Mouse (Mus musculus): ENCODE data around the gene Pard3b.
"Not testable (repeated sequence)": the region's sequence is repeated elsewhere in the genome, so short reads cannot be mapped to it uniquely, and the experiment has no call there.

The Pard3b gene

DNA sequence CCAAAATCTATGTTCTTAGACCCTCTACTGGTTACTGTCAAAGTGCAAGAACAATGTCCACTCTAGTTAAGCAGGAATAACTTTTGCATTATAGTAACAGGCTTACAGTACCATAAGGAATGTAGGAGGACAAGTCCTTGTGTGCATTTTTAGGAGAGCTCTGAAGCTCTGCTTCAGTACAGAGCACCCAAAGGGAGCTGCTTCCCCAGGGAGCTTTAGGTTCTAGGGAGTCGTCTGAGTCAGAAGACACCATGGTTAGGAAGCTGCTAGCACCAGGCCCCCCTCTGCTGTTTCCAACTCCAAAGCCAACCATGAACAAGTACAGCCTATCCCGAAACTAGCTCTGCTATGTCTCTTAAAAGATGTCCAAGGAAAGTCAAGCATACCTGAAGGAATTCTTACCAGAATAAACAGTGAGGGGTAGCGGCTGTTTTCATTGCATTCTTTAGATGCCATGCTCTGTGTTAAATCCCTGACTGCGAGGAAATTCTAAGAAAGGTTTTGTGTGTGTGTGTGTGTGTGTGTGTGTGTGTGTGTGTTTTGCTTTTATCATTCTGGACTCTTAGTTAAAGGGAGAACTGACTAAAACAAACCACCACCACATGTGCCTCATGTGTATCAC, 941.8 kb downstream of the Pard3b start:
- no peak for DNase-seq (ENCODE audit: low read depth)

DNA sequence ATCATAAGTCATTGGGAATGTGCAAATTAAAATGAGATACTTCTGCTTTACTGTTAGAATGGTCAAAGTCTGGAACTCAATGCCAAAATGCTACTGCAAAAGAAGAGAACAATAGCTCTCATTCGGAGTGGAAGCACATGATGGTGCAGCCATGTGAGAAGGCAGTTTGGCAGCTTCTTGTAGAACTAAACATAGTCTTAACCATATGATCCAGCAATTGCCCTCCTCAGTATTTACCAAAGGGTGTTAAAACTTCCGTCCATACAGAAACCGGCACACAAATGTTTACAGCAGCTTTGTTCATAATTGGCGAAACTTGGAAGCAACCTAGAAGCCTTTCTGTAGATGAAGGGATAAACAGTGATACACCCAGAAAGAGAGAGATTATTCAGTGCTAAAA, 943.9 kb downstream of the Pard3b start:
- no peak for DNase-seq (ENCODE audit: low read depth)

DNA sequence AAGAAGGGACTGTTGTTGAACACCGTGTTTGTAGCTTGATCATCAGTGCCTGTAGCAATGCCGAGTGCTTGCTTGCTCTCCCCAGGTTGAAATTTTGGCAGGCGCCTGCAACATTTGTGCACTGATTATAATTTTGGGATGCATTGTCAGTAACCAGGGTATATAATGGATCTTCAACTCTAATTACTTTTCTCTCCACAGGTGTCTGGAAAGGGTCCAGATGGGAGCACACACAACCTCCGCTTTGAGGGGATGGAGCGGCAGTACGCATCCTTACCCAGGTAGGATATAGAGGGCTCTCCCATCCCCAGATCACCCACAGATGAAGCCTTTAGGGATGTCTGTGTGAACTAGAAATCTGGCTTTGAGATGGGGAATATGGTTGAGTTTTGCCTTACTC, 948.9 kb downstream of the Pard3b start:
- DNase-seq (ENCODE audit: low read depth) = no peak

DNA sequence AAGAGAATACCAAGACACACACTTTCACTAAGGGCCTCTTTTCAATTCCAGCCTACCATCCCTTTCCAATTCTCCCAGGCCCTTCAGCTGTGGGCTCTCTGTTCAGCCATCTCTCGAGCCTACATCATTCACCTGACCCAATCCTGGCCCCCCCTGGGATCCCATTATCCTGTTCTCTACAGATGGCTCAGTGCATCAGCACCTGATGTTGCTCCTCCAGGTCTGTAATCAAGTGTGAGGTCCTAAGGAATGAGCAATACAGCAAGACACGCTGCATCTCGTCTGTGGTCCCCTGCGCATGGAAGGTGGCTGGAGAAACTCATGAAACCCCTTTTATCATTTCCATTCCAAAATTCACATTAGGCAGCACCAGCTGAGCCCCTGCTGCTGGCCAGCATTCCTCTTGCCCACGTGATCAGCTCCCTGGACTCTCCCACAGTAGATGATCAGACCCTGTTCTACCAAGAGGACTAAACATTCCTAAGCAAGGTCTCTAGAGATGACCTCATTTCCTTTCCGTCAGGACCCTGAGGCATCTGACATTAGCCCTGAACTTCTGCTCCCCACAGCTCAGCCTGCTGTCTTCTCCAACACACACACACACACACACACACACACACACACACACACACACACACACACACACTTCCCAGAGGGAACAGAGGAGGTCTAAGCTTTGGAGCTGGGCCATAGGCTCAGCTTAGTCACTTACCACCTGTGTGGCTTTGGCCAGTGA, 952.8 kb downstream of the Pard3b start:
- no peak for DNase-seq (ENCODE audit: low read depth)

DNA sequence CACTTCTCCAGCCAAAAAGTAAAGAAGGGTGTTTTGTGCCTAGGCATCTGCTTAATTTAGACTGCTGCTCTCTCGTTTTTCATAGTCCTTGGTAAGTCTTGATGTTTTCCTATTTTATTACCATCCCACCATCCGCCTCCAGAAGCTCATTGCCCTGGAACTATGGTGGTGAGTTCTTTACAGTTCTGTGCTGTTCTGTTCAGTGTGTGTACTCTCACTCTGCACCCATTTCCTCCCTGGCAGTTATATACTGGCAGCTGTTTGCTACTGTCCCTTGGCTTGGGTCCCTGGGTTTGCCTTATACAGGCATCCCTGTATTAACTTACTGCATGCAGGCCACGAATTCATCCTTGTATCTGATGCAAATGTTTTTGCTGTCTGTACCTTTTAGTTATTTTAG, 956.8 kb downstream of the Pard3b start:
- DNase-seq (ENCODE audit: low read depth) = no peak

DNA sequence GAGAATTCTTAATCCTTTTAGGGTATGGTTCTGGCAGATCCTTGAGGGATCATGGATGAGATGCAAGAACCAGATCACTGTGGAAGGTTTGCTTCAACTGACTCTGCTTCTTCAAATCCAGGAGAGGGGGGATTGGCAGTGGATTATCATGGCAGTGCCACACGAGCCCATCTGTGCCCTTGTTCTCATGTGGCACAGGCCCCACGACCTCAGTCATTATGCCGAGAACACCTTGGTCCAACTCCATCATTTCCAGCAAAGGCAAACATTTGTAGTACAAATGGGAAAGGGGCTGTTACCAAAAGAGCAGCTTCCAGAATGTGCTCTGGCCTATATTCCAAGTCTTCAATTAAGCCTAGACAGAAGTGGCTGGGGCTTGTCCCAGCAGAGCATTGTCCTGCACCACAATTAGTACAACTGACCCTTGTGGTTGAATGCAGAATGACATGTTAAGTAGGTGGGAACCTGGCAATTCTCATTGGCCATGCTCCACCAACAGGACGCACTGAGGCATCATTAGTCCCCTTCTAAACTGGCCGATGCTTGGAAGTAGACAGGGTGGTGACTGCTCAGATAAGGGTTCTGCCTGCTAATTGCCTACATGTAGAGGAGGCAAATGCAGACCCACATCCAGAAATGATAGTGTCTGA, 959.3 kb downstream of the Pard3b start:
- DNase-seq (ENCODE audit: low read depth) = no peak

DNA sequence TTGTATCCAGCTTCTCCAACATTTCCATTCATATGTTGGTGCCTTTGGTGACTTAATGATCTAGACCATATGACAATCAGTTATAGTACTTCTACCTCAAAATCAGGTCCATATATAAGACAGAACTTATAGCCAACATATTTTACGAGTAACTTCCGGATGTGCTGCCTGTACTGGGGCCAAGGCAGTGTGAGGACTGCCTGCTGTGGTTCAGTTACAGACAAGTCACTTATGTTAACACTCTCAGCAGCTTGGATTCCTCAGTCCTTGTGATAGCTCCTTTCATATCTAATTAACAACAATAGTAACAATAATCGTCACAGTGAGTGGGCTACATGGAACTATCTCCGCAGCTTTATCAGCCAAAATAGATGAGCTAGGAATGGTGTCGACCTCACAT, 959.9 kb downstream of the Pard3b start:
- no peak for DNase-seq (ENCODE audit: low read depth)

DNA sequence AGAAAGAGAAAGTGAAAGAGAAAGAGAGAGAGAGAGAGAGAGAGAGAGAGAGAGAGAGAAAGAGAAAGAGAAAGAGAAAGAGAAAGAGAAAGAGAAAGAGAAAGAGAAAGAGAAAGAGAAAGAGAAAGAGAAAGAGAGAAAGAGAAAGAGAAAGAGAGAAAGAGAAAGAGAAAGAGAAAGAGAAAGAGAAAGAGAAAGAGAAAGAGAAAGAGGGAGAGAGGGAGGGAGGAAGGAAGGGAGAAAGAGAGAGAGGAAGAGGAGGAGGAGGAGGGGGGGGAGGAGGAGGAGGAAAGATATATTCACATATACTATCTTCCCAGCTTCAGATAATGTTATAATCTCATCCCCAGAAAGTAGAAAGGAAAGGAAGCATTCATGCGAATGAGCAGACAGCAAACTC, 966.0 kb downstream of the Pard3b start:
- not testable (repeated sequence) for DNase-seq (ENCODE audit: low read depth)

DNA sequence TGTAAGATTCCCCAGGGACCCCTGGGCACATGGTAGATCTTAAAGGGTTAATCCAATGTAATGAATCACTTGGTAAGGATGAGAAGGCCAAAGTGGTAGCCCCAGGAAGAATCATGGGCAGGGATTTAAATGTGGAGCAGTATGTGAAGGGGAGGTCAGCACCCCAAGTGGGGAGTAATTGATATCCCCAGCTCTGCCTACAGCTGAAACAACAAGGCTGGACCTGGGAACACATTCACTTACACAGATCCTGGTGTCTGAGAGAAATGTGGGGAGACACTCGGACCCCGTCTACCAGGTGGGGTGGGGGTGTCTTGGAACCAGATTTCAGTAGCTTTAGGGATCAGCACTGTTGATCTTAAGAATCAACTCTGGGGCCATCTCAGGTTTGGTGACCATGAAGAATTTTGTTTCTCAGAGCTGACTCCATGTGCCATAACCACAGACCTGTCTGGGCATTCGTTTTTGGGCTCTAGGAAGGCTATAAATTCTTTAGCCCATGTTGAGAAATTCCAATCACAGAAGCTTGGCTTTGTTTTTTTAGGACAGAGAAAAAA, 979.6 kb downstream of the Pard3b start:
- no peak for DNase-seq (ENCODE audit: low read depth)

DNA sequence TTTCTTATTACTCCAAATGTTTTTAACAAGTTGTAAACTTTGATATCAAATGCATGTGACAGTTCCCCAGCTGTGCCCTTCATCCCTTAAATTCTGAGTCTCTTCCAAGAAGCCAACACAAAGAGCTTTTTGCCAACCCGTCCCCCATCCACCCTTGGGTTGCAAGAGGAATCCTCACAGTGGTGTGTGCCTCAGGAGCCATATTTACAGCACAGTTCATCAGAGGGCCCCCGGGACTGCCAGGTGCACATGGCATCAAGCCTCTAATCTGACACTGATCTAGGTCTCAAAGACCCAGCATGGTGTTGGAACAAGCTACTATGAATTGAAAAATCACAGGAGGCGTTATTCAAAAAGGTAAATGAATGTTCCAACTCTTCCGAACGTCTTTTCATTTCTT, 980.8 kb downstream of the Pard3b start:
- no peak for DNase-seq (ENCODE audit: low read depth)

DNA sequence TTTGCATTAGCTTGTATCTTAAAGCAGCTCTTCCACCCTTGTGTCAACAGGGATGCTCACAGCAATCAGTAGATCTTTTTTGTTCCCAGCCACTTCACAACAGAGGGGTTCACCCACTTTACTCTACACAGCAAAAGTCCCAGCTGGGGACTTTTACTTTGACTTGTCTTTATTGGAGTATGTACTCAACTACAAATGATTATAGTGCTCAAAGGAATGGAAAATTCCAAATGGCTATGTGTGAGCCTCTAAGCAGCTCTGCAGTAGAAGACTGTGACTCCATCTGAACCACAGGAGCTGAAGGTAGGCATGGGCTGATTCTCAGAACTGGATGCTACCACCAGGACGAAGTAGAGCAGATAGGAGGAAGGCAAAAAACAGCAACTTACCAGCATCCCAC, 983.8 kb downstream of the Pard3b start:
- DNase-seq (ENCODE audit: low read depth) = no peak

DNA sequence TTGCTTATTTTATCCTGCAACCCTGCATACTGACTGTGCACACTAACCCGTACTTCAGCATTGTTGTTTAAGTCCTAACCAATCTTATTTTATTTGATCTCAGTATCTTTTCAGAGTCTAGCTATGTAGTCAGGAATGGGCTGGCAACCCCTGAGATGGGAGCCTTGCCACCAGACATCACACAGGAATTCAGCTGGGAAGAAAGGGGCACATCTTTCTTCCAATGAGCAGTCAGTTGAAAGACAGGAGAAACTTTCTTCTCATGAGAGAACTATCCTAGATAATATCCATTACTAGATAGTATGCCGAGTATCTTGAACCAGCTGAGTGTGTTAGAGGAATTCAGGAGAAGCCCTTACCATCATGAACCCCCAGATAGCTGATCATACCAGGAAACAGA, 985.5 kb downstream of the Pard3b start:
- DNase-seq (ENCODE audit: low read depth) = no peak

DNA sequence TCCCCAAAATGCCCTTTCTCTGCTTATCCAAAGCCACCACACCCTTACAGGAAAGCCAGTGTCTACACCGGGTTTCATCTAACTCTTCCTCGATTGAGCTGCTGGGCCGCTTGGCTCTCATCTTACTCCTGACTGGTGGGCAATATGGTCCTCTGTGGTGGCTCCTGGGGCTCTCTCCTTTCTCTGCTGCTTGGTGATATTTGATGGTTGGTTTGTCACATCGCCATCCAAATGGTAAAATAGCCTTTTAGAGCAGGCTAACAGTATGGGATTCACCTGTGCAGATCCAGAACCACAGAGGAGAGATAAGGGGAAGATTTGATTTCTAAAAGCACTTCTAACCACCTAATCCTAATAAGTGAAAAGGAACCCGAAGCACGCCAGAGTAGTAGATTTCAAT, 986.2 kb downstream of the Pard3b start:
- no peak for DNase-seq (ENCODE audit: low read depth)

DNA sequence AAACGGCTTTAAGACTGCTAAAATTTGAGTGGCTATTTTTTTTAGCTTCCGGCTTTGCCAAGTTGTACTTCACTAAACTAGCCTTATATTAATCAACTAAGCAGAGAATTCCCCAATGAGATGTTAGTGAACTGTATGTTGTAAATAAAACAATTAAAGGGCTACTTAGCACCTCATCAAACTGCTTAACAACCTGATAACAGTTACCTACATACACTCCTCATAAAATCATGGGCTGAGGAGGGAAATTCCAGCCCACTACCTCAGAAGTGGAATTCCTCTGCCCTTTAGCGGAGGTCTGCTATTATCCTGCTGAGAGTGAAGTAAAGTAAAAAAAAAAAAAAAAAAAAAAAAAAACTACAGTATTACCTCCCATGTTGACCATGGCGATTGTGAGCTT, 986.7 kb downstream of the Pard3b start:
- DNase-seq (ENCODE audit: low read depth) = no peak

DNA sequence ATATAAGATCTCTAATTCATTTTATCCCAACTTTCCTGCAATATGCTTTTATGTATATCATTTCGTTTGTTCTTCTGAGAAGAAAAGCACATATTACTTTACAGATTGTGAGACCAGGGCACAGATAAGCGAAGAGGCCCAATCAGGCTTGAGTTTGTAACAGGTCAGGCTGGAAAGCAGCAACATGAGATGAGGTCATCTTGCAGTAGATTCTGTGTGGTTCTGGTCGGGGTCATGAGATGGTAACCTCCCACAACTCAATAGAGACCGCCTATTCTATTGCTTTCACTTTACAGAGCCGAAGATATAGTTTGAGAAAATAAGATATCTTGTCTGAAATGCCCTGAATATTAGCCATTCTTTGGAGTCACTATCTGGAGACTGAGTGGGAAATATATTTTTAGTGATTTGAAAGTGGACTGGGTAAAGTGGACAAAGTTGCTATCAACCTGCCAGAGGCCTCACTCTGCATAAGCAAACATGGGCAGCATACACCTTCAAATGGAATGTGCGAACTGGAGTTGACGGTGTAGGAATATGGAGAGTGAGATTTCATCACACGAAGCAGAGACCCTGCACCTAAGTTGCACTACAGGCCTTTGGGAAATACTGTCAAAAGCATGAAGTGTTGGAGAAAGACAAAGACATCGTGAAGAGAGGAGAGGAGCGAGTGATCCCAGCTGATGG, 987.3 kb downstream of the Pard3b start:
- no peak for DNase-seq (ENCODE audit: low read depth)

DNA sequence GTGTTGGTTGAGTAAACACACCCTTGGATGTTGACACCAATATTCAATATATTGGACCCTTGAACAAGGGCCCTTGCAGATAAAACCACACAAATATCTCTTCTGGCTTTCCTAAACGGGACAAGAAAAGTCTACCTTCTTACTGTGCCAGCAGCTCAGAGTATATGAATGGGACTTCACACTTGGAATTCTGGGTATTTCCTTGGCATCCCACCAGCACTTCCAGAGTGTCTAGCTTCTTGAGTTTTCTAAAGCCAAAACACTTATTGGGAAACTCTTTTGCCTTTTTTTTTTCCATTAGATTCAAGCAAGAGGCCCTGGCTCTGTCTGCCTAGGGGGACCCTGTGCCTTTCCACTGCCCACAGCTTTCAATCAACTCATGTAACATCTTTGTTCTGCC, 991.3 kb downstream of the Pard3b start:
- DNase-seq (ENCODE audit: low read depth) = no peak

DNA sequence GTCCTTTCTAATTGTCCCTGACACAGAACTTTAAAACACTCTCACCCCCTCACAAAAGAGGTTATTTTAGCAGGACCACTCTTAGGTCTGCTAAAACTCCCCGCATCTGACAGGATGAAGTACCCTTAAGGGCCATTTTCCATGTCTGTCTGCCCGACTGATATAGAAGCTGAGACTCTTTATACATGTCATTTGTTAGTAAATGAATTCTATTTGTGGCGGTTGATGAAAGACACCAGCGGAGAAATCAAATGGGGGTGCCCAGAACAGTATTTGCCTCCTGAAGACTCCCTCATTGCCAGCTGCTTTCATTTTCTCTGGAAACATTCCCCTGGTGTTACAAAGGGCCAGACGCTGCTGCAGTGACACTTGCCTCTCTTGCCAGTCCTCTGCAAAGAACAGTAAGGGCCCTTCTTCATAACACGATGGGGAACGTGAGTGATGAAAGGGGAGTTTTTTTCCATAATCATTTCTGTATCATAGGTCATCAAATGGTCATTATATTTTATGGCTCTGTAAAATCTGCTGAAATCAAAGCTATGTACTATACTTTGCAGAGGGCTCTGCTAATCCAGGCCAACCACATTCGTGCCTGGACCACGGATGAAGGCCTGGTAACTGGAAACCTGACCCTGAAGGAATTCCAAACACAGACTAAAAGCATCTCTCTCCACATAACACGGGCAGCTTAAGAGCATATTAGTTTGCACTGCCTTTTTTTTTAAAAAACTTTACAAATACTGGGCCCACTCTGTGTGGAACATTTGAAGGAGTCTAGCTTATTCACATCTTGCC, 993.1 kb downstream of the Pard3b start:
- no peak for DNase-seq (ENCODE audit: low read depth)

DNA sequence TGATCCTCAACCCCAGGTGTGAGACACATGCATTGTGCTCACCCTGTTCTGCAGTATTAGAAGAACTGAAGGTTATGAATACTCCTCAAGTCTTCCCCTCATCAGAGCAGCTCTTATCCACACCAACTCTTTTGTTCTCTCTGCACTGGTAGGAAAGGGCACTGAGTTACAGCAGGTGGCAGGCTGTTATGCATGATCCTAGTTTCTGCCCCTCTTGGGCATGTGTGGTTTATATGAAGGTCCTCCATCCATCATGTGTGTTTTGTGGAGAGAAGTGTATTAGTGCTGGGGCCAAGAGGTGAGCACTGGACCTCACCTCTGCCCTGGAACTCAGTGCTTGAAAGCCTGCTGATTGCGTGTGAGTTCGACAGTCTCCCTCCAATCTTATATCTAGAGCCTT, 994.3 kb downstream of the Pard3b start:
- no peak for DNase-seq (ENCODE audit: low read depth)

DNA sequence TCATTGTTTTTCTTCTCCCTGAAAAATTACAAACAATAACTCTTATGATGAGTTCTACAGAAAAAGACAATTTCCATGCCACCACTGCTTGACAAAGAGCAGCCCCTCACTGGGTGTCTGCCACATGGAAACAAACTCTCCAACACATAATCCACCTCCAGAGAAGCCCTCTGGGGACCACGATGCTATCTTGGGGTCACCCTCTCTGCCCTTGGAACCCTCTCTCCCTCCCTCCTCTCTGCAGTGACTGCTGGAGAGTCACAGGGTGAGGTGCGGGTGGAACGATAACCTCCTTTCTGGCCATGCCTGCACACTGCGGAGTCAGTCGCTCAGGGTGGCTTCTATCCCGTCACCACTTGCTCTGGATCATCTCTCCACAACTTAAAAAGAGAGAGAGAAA, 996.6 kb downstream of the Pard3b start:
- no peak for DNase-seq (ENCODE audit: low read depth)

DNA sequence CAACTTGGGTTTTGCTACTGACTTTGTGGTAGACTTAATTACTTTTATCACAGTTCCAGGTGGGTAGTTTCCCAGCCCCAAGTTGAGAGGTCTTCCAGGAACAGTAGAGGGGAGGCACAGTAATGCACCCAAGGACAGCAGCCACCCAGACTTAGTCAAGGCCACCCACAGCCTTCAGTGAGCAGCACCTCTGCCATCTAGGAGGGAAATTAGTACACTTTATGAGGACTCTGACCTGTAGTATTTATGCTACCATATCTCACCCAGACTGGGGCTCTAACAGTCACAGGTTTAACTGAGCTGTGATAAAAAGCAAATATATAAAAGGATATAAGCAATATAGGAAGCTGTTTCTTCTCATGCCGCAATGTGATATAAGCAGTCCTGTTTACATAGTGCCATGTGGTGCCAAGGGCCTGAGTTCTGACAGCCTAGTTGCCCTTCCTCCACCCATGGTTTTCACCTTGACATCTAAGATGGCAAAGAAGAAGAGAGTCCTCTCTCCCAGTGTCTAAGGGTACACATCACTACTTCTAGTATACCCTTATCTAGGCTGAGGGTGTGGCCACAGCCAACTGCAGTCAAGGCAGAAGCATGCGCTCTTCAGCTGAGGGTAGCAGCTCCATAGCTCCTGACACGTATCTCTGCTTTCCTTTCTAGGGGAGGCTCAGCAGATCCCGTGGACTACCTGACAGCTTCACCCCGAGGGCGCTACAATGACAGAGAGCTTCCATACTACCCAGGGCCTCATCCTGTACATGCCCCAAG, 998.5 kb downstream of the Pard3b start:
- no peak for DNase-seq (ENCODE audit: low read depth)

DNA sequence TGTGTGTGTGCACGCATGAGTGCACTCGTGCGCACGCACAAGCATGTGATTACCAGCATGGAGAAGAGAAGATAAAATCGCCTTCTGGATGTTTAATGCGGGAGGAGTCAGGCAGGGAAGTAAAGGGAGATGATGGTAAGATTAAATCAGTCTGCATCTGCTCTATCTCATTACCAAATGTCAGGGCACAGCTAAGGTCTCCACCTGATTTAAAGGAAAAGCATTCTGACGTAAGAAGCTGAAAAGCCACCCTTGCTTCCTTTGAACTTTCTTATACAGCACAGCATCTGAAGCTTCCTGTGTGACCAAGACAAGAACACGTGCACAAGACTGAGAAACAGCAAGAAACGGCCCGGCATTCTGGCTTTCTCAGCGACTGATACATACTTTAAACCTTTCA, 1000.4 kb downstream of the Pard3b start:
- DNase-seq (ENCODE audit: low read depth) = peak; percentile 49
